Mouse (Mus musculus) cerebellum, adult 2 months (tissue): ENCODE measurements around the gene Cir1.

Experiments
- CTCF ChIP-seq: fragments of 200-500 bp; IDR thresholded peaks from 2 replicates; pipeline ENCODE4 v1.5.1; 2011; ENCODE audit warnings: low read depth, mild to moderate bottlenecking, control low read depth, low read length, moderate library complexity, borderline replicate concordance; ENCODE audit not compliant: insufficient read depth
- POLR2A ChIP-seq: fragments of 200-500 bp; IDR thresholded peaks from 2 replicates; pipeline ENCODE4 v1.6.1; 2011; ENCODE audit warnings: low read length, control low read depth, borderline replicate concordance; ENCODE audit not compliant: insufficient read depth

DNA sequence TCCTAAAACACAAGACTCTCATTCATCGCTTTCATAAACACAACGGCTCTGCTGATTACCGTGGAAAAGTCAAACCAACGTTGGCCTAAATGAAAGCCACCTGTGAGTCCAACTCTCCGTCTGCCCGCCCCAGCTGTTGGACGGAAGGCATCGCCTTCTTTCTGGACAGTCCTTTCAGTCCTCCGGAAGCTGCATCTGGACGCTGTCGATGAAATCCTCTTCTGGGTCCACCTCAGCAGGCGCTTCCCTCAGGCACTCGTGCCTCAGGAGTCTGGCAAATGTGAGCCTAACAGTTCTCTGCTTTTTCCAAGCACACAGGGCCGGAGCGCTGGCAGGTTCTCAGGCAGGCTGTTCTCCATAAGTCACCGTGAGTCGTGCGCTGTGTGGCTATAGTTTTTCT, 44.5 kb upstream of the Cir1 start:
- TF ChIP-seq CTCF (no peak), POLR2A (no peak)
